Mouse (Mus musculus): Measurements from ENCODE around the gene Gcnt4.

DNA sequence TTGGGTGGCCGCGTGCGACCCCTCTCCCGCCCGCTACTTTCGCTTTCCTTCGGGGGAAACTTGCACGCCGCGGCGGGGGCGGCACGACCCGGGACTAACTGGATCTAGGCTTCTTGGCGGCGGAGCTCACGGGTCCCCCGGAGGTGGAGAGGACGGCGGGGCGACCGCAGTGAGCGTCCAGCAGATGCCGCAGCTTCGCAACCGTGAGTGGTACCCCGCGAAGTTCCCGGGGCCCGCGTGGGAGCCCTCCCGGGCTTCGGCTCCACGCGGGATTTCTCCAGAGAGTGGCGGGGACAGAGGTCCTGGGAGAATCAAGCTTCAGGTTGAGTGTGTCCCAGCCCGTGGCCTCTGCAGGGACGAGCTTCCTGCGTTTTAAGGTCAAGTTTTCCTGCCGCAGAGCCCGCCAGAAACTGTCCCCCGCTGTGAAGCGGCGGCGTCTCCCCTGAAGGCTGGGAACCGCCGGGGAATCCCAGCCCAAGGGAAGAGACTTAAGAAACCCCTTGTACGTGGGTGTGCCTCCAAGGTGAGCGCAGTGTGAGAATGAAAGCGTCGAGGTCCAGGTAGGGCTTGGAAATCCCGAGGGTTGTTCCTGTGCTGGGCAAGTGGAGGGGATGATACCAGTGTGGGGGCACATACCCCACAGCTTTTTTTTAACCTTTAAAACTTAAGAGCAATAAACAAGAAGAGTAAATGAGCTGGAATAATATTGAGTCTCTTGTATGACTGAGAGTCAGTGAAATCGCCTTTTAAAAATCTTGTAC, 676 bp downstream of the Gcnt4 start:
- no peak for TF ChIP-seq CTCF (IDR thresholded peaks at IDR 0.05; ENCODE audit: borderline replicate concordance, extremely low read depth, insufficient read depth, insufficient read length)
- TF ChIP-seq POLR2A (IDR thresholded peaks at IDR 0.05; ENCODE audit: borderline replicate concordance, extremely low read depth, insufficient read depth, insufficient read length, poor library complexity, severe bottlenecking) = no peak

Data from brain, embryonic 14.5 days (tissue).